Mouse (Mus musculus): ENCODE measurements around the gene Rad51. TPM values are rescaled to one million over a fixed set of nuclear protein-coding genes. Genes with fewer than 3 reads are reported as not detected.

Rad51 gene
- polyA plus RNA-seq (2012; rRNA removed) = 4.6 and 8.7 TPM in 2 replicates

DNA sequence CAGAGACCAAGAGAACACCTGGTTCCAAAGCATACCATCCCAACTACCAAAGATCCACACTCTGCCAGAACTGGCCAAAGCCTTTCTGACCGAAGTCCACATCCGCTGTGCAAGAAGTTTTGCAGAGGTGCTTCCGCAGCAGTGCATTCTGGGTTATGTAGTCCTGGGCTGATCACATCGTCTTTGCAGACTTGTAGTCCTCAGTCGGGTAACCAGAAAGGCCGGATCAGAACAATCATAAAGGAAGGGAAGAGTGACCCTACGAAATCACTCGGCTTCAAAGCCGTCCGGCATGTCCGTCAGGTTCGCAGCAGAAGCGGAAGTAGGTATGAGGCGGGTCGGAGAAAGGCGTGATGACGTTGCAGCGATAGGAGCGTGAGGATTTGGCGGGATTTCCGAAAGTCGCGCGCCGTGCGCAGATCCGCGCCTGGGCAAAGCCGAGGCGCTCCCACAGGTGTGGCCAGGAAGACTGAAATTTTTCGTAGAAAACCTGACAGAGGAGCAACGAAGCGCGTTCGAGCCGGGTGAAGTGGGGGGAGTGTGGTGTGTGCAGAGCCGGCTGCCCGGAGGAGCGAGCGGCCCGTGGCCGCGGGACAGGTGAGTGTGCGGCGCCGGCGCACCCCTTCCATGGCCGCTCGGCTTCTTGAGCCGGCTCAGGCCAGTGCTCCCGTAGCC, at the start of gene Rad51:
Rad51 (plus strand) TSS at position 356 of the 675 bp plus-strand sequence.
- no peak for TF ChIP-seq CTCF (IDR thresholded peaks at IDR 0.05; ENCODE audit: extremely low read depth, insufficient read length, insufficient replicate concordance, low read depth, low read length)
- TF ChIP-seq POLR2A (IDR thresholded peaks at IDR 0.05; ENCODE audit: low read depth, low read length) = no peak; the same call in 1 of the 2 replicates
- H3K27me3 ChIP-seq (ENCODE audit: control insufficient read depth, insufficient read depth, low read length) = no peaks in the 10 kb centered on the region
- peak within 1 kb of the TSS; percentile 97 for H3K27ac ChIP-seq (ENCODE audit: insufficient read depth, low read depth, low read length)
- 0 out of 2 replicates have a peak, but pooled peaks cover 2% of the 10 kb centered on the region for H3K4me1 ChIP-seq (ENCODE audit: control insufficient read depth, insufficient read depth, insufficient read length, low read length)
- H3K4me3 ChIP-seq (ENCODE audit: low read depth, low read length) = peak within 1 kb of the TSS; percentile 84
- H3K36me3 ChIP-seq (ENCODE audit: control insufficient read depth, insufficient read depth, low read length) = peaks cover 2% of the 10 kb centered on the region
- under 1% methylated on average over 51 of the region's 51 CpGs for WGBS

DNA sequence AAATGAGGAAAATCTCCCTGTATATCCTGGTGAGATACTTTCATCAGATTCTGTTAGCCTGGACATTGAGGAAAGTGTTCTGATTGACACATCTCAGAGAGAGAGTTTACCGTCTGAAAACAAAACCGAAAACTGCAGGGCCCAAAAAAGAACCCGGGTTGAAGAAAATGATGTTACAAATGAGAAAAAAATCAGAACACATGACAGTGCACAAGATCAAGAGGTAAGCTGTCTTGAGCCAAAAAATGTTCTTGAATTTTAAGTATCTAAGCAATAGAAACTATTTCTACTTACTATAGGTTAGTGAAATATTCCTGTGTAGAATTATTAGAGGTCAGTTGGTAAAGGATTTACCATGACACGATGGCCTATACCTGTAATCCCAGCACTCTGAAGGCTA, 40.2 kb upstream of the Rad51 start:
- WGBS = 94% methylated on average over 4 of the region's 4 CpGs
- Histone ChIP-seq H3K36me3 (ENCODE audit: control insufficient read depth, insufficient read depth, low read length) (no peaks in the 10 kb centered on the region), H3K4me1 (ENCODE audit: control insufficient read depth, insufficient read depth, insufficient read length, low read length) (no peaks in the 10 kb centered on the region), H3K4me3 (ENCODE audit: low read depth, low read length) (no peak overlapping the region), H3K27ac (ENCODE audit: insufficient read depth, low read depth, low read length) (no peak overlapping the region), H3K27me3 (ENCODE audit: control insufficient read depth, insufficient read depth, low read length) (no peaks in the 10 kb centered on the region)
- TF ChIP-seq CTCF (IDR thresholded peaks at IDR 0.05; ENCODE audit: extremely low read depth, insufficient read length, insufficient replicate concordance, low read depth, low read length) (no peak), POLR2A (IDR thresholded peaks at IDR 0.05; ENCODE audit: low read depth, low read length) (no peak)

DNA sequence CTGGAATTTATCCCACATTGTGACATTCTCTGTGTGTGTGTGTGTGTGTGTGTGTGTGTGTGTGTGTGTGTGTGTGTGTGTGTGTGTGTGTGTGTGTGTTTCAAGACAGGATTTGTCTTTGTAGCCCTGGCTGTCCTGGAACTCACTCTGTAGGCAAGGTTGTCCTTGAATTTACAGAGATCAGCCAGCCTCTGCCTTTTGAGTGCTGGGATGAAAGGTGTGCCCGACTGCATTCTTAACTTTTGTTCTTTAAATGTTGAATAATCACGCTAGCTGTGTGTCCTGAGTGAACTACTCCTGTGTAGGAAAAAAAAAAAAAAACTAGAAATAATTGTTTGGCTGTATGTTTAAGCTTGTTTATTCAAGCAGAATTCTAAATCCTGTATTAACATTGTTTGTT, 26.4 kb upstream of the Rad51 start:
- Histone ChIP-seq H3K4me3 (ENCODE audit: low read depth, low read length) (no peak overlapping the region), H3K36me3 (ENCODE audit: control insufficient read depth, insufficient read depth, low read length) (peaks cover 16% of the 10 kb centered on the region), H3K4me1 (ENCODE audit: control insufficient read depth, insufficient read depth, insufficient read length, low read length) (no peaks in the 10 kb centered on the region), H3K27ac (ENCODE audit: insufficient read depth, low read depth, low read length) (no peak overlapping the region), H3K27me3 (ENCODE audit: control insufficient read depth, insufficient read depth, low read length) (no peaks in the 10 kb centered on the region)
- WGBS = 82% methylated on average over 2 of the region's 2 CpGs
- TF ChIP-seq CTCF (IDR thresholded peaks at IDR 0.05; ENCODE audit: extremely low read depth, insufficient read length, insufficient replicate concordance, low read depth, low read length) = no peak
- TF ChIP-seq POLR2A (IDR thresholded peaks at IDR 0.05; ENCODE audit: low read depth, low read length) = no peak

DNA sequence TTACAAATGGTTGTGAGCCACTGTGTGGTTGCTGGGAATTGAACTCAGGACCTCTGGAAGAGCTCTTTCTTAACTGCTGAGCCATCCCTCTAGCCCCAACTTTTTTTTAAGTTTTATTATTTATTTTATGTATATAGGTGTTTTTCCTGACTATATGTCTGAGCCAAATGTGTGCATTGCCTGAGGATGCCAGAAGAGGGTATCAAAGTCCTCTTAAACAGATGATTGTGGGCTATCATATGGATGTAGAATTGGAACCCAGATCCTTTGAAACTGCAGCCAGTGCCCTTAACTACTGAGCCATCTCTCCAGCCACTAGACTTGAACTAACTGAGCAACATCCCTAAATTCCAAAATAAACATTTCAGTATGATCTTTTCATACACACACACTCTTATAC, 11.0 kb upstream of the Rad51 start:
- H3K27ac ChIP-seq (ENCODE audit: insufficient read depth, low read depth, low read length) = no peak overlapping the region
- H3K4me1 ChIP-seq (ENCODE audit: control insufficient read depth, insufficient read depth, insufficient read length, low read length) = no peaks in the 10 kb centered on the region
- peaks cover 8% of the 10 kb centered on the region; the same call in 1 of the 2 replicates for H3K36me3 ChIP-seq (ENCODE audit: control insufficient read depth, insufficient read depth, low read length)
- TF ChIP-seq POLR2A (IDR thresholded peaks at IDR 0.05; ENCODE audit: low read depth, low read length) = no peak
- no peak for TF ChIP-seq CTCF (IDR thresholded peaks at IDR 0.05; ENCODE audit: extremely low read depth, insufficient read length, insufficient replicate concordance, low read depth, low read length)
- no peaks in the 10 kb centered on the region for H3K27me3 ChIP-seq (ENCODE audit: control insufficient read depth, insufficient read depth, low read length)
- H3K4me3 ChIP-seq (ENCODE audit: low read depth, low read length) = no peak overlapping the region

DNA sequence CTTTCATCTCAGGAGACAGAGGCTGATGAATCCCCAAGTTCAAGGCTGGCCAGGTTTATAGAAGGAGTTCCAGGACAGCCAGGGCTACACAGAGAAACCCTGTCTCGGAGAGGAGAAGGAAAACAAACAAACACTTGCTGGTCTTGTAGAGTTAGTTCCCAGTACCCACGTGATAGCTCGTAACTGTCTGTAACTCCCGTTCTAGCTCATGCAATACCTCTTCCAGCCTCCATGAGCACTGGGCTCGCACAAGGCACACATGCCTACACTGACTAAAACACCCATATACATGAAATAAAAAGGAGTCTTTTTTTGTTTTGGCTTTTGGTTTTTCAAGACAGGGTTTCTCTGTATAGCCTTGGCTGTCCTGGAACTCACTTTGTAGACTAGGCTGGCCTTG, 6.0 kb upstream of the Rad51 start:
- no peak for TF ChIP-seq CTCF (IDR thresholded peaks at IDR 0.05; ENCODE audit: extremely low read depth, insufficient read length, insufficient replicate concordance, low read depth, low read length)
- TF ChIP-seq POLR2A (IDR thresholded peaks at IDR 0.05; ENCODE audit: low read depth, low read length) = no peak
- H3K36me3 ChIP-seq (ENCODE audit: control insufficient read depth, insufficient read depth, low read length) = peaks cover 4% of the 10 kb centered on the region; the same call in 1 of the 2 replicates
- H3K27ac ChIP-seq (ENCODE audit: insufficient read depth, low read depth, low read length) = no peak overlapping the region
- WGBS = 71% methylated on average over 5 of the region's 5 CpGs
- no peaks in the 10 kb centered on the region for H3K4me1 ChIP-seq (ENCODE audit: control insufficient read depth, insufficient read depth, insufficient read length, low read length)
- H3K27me3 ChIP-seq (ENCODE audit: control insufficient read depth, insufficient read depth, low read length) = no peaks in the 10 kb centered on the region
- H3K4me3 ChIP-seq (ENCODE audit: low read depth, low read length) = no peak overlapping the region

DNA sequence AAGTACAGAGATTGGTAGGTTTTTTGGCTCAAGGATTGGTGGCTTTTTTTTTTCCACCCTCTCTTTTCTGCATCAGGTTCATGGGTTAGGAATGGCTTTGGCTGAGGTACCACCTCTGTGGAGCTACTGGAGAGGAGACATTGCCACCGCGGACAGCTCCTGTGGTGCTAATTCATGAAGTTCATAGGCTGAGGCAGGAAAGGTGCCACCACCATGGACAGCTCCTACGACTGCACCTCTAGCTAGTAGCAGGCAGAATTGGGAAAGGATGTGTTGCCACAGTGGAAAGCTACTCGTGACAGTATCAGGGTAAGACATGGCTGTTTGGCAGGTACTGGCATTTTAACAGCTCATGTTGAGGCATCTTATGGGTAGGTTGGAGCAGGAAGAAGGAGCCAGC, 4.0 kb upstream of the Rad51 start:
- no peak for TF ChIP-seq POLR2A (IDR thresholded peaks at IDR 0.05; ENCODE audit: low read depth, low read length)
- no peak for TF ChIP-seq CTCF (IDR thresholded peaks at IDR 0.05; ENCODE audit: extremely low read depth, insufficient read length, insufficient replicate concordance, low read depth, low read length)
- Histone ChIP-seq H3K27ac (ENCODE audit: insufficient read depth, low read depth, low read length) (no peak overlapping the region), H3K4me1 (ENCODE audit: control insufficient read depth, insufficient read depth, insufficient read length, low read length) (0 out of 2 replicates have a peak, but pooled peaks cover 2% of the 10 kb centered on the region), H3K4me3 (ENCODE audit: low read depth, low read length) (no peak overlapping the region), H3K36me3 (ENCODE audit: control insufficient read depth, insufficient read depth, low read length) (no peaks in the 10 kb centered on the region; the same call in 1 of the 2 replicates), H3K27me3 (ENCODE audit: control insufficient read depth, insufficient read depth, low read length) (no peaks in the 10 kb centered on the region)
- 56% methylated on average over 4 of the region's 4 CpGs for WGBS

DNA sequence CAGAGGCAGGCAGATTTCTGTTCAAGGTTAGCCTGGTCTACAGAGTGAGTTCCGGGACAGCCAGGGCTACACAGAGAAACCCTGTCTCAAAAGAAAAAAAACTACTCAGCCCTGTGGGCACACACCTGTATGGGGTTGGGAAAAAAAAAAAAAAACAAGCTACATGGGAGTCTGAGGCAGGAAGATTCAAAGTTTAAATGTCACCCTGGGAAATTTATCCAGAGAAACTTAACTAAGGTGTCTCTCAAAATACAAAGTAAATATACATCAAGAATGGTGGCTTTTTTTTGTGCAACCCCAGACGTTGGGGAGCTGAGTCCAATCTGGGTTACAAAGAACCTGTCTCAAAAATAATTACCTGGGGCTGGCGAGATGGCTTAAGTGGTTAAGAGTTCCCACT, 1.5 kb upstream of the Rad51 start:
- Histone ChIP-seq H3K27me3 (ENCODE audit: control insufficient read depth, insufficient read depth, low read length) (no peaks in the 10 kb centered on the region), H3K4me3 (ENCODE audit: low read depth, low read length) (no peak overlapping the region), H3K36me3 (ENCODE audit: control insufficient read depth, insufficient read depth, low read length) (no peaks in the 10 kb centered on the region), H3K27ac (ENCODE audit: insufficient read depth, low read depth, low read length) (no peak overlapping the region), H3K4me1 (ENCODE audit: control insufficient read depth, insufficient read depth, insufficient read length, low read length) (0 out of 2 replicates have a peak, but pooled peaks cover 2% of the 10 kb centered on the region)
- 87% methylated on average over 3 of the region's 3 CpGs for WGBS
- TF ChIP-seq CTCF (IDR thresholded peaks at IDR 0.05; ENCODE audit: extremely low read depth, insufficient read length, insufficient replicate concordance, low read depth, low read length) (no peak), POLR2A (IDR thresholded peaks at IDR 0.05; ENCODE audit: low read depth, low read length) (no peak)
